Mouse (Mus musculus) B cell, adult 62 days (primary cell): ENCODE measurements around the gene Sap25. TPM values are rescaled to one million over a fixed set of nuclear protein-coding genes. Genes with fewer than 3 reads are reported as not detected.

Source experiments
- total RNA-seq: library from RNA; stranded (reverse); gene quantifications from 4 replicates; pipeline ENCODE4 v1.2.4, GENCODE M21; 2023

Gene Sap25
- total RNA-seq: 70.9 to 87.6 TPM (median 79.5 TPM) in 4 replicates

GRCm38 (mm10) chr5:137641054-137641453 is at the start of gene Sap25:
Sap25 (plus strand) TSS chr5:137641334.

GRCm38 (mm10) chr5:137600619-137601364 is 40.3 kb upstream of the Sap25 start, which contains the start of gene Mospd3:
Mospd3 (minus strand) TSS chr5:137601058.

GRCm38 (mm10) chr5:137613550-137613949 is 27.6 kb upstream of the Sap25 start, which contains the start of gene Pcolce:
Pcolce (minus strand) TSS chr5:137613784.

GRCm38 (mm10) chr5:137628498-137629305 is 12.4 kb upstream of the Sap25 start, which contains the start of the genes Fbxo24, Lrch4 and Gm20605:
Fbxo24 (minus strand) TSS chr5:137629002.
Lrch4 (plus strand) TSS chr5:137629121.
Gm20605 (plus strand) TSS chr5:137629175.

GRCm38 (mm10) chr5:137645652-137646091 is 4.5 kb downstream of the Sap25 start, which contains the start of gene Irs3:
Irs3 (minus strand) TSS chr5:137645714.

GRCm38 (mm10) chr5:137684294-137685123 is 43.4 kb downstream of the Sap25 start, which contains the start of gene Agfg2:
Agfg2 (minus strand) TSS chr5:137684726.

Other genes starting within 250 kb of the Sap25 start
- not detected in 4 replicates for gene Zan, start 164.3 kb upstream of the Sap25 start, total RNA-seq
- 31.5 to 37.5 TPM (median 32.2 TPM) in 4 replicates for gene Pop7, start 138.8 kb upstream of the Sap25 start, total RNA-seq
- gene Gigyf1, start 122.8 kb upstream of the Sap25 start, total RNA-seq: 102 to 122 TPM (median 107 TPM) in 4 replicates
- not detected in 4 replicates for gene Epo, start 108.1 kb upstream of the Sap25 start, total RNA-seq
- gene Gnb2, start 107.8 kb upstream of the Sap25 start, total RNA-seq: 376 to 402 TPM (median 387 TPM) in 4 replicates
- gene Actl6b, start 87.8 kb upstream of the Sap25 start, total RNA-seq: not detected in 4 replicates
- 0.44 to 1.0 TPM (median 0.49 TPM) in 3 of 4 replicates, not detected in the other for gene Tfr2, start 71.5 kb upstream of the Sap25 start, total RNA-seq
- gene Mospd3, start 40.3 kb upstream of the Sap25 start, total RNA-seq: 35.5 to 53.4 TPM (median 47.2 TPM) in 4 replicates
- 0.57 to 1.8 TPM (median 0.97 TPM) in 4 replicates for gene Pcolce, start 27.6 kb upstream of the Sap25 start, total RNA-seq
- 0.35 to 1.1 TPM (median 0.51 TPM) in 4 replicates for gene Fbxo24, start 12.3 kb upstream of the Sap25 start, total RNA-seq
- 194 to 213 TPM (median 205 TPM) in 4 replicates for gene Lrch4, start 12.2 kb upstream of the Sap25 start, total RNA-seq
- gene Gm20605, start 12.2 kb upstream of the Sap25 start, total RNA-seq: 60.1 to 69.9 TPM (median 63.7 TPM) in 4 replicates
- not detected in 4 replicates for gene Irs3, start 4.4 kb downstream of the Sap25 start, total RNA-seq
- gene Agfg2, start 43.4 kb downstream of the Sap25 start, total RNA-seq: 15.2 to 20.8 TPM (median 18.0 TPM) in 4 replicates
- gene Nyap1, start 100.3 kb downstream of the Sap25 start, total RNA-seq: 0.24 to 0.75 TPM (median 0.55 TPM) in 4 replicates
- 195 to 220 TPM (median 202 TPM) in 4 replicates for gene Tsc22d4, start 104.4 kb downstream of the Sap25 start, total RNA-seq
- gene Ppp1r35, start 137.5 kb downstream of the Sap25 start, total RNA-seq: 19.5 to 26.0 TPM (median 22.4 TPM) in 4 replicates
- gene Mepce, start 146.3 kb downstream of the Sap25 start, total RNA-seq: 80.8 to 118 TPM (median 101 TPM) in 4 replicates
- gene Zcwpw1, start 146.5 kb downstream of the Sap25 start, total RNA-seq: 15.0 to 20.7 TPM (median 19.2 TPM) in 4 replicates
- 0.45 to 3.5 TPM (median 2.1 TPM) in 4 replicates for gene Pilra, start 194.9 kb downstream of the Sap25 start, total RNA-seq
- gene Pilrb1, start 216.8 kb downstream of the Sap25 start, total RNA-seq: 1.3 to 2.3 TPM (median 1.9 TPM) in 4 replicates
- gene Pilrb2, start 230.5 kb downstream of the Sap25 start, total RNA-seq: 0.81 to 2.7 TPM in 2 of 4 replicates, not detected in the others